Mouse (Mus musculus) MEL (cell line): ENCODE results near the gene Chp1.

ENCODE experiments used
- CTCF ChIP-seq, 3 experiments: IDR thresholded peaks in 2 of 3; conservative IDR thresholded peaks in 1 of 3; 2 replicates each; pipeline ENCODE4 v1.5.1; 2011 to 2012; ENCODE audit warnings: low read length in 3 of 3, low read depth in 2 of 3, mild to moderate bottlenecking in 2 of 3, improper control_type of control experiment in 1 of 3, inconsistent platforms in 1 of 3, mixed read lengths in 1 of 3, moderate library complexity in 1 of 3; ENCODE audit not compliant: control insufficient read depth in 1 of 3, insufficient read depth in 1 of 3, poor library complexity in 1 of 3, severe bottlenecking in 1 of 3
- GATA1 ChIP-seq: IDR thresholded peaks from 2 replicates; pipeline ENCODE4 v1.6.1; 2011; ENCODE audit warnings: low read depth, low read length, improper control_type of control experiment
- HCFC1 ChIP-seq: IDR thresholded peaks from 2 replicates; pipeline ENCODE4 v1.6.1; 2012; ENCODE audit warnings: low read depth, mild to moderate bottlenecking, inconsistent platforms, low read length, improper control_type of control experiment, moderate library complexity
- KAT2A ChIP-seq: conservative IDR thresholded peaks from 2 replicates; pipeline ENCODE4 v1.6.1; 2012; ENCODE audit warnings: low read depth, low read length, improper control_type of control experiment, inconsistent platforms
- POLR2A ChIP-seq, 2 experiments: IDR thresholded peaks; 2 replicates each; pipeline ENCODE4 v1.6.1; 2011 to 2012; ENCODE audit warnings: low read length in 2 of 2, mild to moderate bottlenecking in 2 of 2, control low read depth in 1 of 2, improper control_type of control experiment in 1 of 2, low read depth in 1 of 2, moderate library complexity in 1 of 2; ENCODE audit not compliant: control insufficient read depth in 1 of 2, insufficient read depth in 1 of 2, poor library complexity in 1 of 2
- POLR2AphosphoS2 ChIP-seq: IDR thresholded peaks from 2 replicates; pipeline ENCODE4 v1.6.1; 2011; ENCODE audit warnings: low read length, improper control_type of control experiment
- RCOR1 ChIP-seq: IDR thresholded peaks from 2 replicates; pipeline ENCODE4 v1.6.1; 2012; ENCODE audit warnings: low read depth, mild to moderate bottlenecking, inconsistent platforms, low read length, improper control_type of control experiment
- SMC3 ChIP-seq: IDR thresholded peaks from 2 replicates; pipeline ENCODE4 v1.6.1; 2011; ENCODE audit warnings: low read depth, low read length, improper control_type of control experiment
- UBTF ChIP-seq: IDR thresholded peaks from 2 replicates; pipeline ENCODE4 v1.6.1; 2012; ENCODE audit warnings: low read depth, mild to moderate bottlenecking, inconsistent platforms, low read length, improper control_type of control experiment, moderate library complexity, borderline replicate concordance; ENCODE audit not compliant: insufficient read depth
- ZNF384 ChIP-seq: IDR thresholded peaks from 2 replicates; pipeline ENCODE4 v1.6.1; 2012; ENCODE audit warnings: low read depth, mild to moderate bottlenecking, inconsistent platforms, low read length, improper control_type of control experiment

GRCm38 (mm10) chr2:119595308-119595707 is 47.8 kb downstream of the Chp1 start:
- TF ChIP-seq POLR2AphosphoS2 (no peak), KAT2A (no peak), CTCF (IDR thresholded peaks at IDR 0.05 in 2 of 3, conservative IDR thresholded peaks at IDR 0.05 in 1 of 3; ENCODE audit: control insufficient read depth in 1 of 3, insufficient read depth in 1 of 3, low read depth in 2 of 3, low read length in 3 of 3, poor library complexity in 1 of 3, severe bottlenecking in 1 of 3) (no peak), ZNF384 (peak; percentile 65; the same call in 1 of the 2 replicates), POLR2A (IDR thresholded peaks at IDR 0.05; ENCODE audit: control insufficient read depth in 1 of 2, insufficient read depth in 1 of 2, low read depth in 1 of 2, low read length in 2 of 2, poor library complexity in 1 of 2) (no peak), RCOR1 (no peak), HCFC1 (no peak), GATA1 (no peak), SMC3 (no peak), UBTF (no peak)
